Mouse (Mus musculus) liver, embryonic 14.5 days (tissue): ENCODE results near the gene Me3. TPM values are rescaled to one million over a fixed set of nuclear protein-coding genes. Genes with fewer than 3 reads are reported as not detected.
A peak's percentile ranks its signal among the peaks of the same experiment; 100 is the strongest.

ENCODE experiments used
- ATAC-seq: fragments of 200-750 bp; cut with Nextera tagmentation; 2 replicates; pipeline ENCODE4 v1.8.0; 2017; ENCODE audit warnings: moderate number of reproducible peaks, mild to moderate bottlenecking, moderate library complexity; ENCODE audit not compliant: insufficient read depth
- DNase-seq, 3 experiments: peaks; one replicate each; pipeline ENCODE4 v3.0.0-alpha.2; 2012 to 2013; ENCODE audit warnings: low read depth in 3 of 3, low spot score in 3 of 3
- H3K27ac ChIP-seq: fragments of 300-500 bp; sonication (generic); 2 replicates; pipeline ENCODE4 v1.5.1; 2014; ENCODE audit warnings: moderate library complexity, mild to moderate bottlenecking, control low read depth, inconsistent platforms
- H3K27me3 ChIP-seq: fragments of 300-500 bp; sonication (generic); 2 replicates; pipeline ENCODE4 v1.6.1; 2014; ENCODE audit warnings: mild to moderate bottlenecking, low read length, moderate library complexity; ENCODE audit not compliant: control insufficient read depth, insufficient read depth
- H3K36me3 ChIP-seq: fragments of 300-500 bp; sonication (generic); replicated peaks from 2 replicates; pipeline ENCODE4 v1.6.1; 2014; ENCODE audit warnings: low read depth; ENCODE audit not compliant: control insufficient read depth, insufficient read depth
- H3K4me1 ChIP-seq, 2 experiments: fragments of 200-500 bp in 1 of 2; fragments of 300-500 bp in 1 of 2; sonication (generic) in 1 of 2; replicated peaks; 2 replicates each; pipeline ENCODE4 v1.6.1; 2012 to 2014; ENCODE audit warnings: antibody characterized with exemption in 1 of 2, inconsistent platforms in 1 of 2, low read length in 1 of 2; ENCODE audit not compliant: control insufficient read depth in 2 of 2, insufficient read depth in 2 of 2
- H3K4me2 ChIP-seq: fragments of 300-500 bp; sonication (generic); 2 replicates; pipeline ENCODE4 v1.6.1; 2014; ENCODE audit warnings: low read depth, mild to moderate bottlenecking, control low read depth, moderate library complexity
- H3K4me3 ChIP-seq, 2 experiments: fragments of 200-500 bp in 1 of 2; fragments of 300-500 bp in 1 of 2; sonication (generic) in 1 of 2; 2 replicates each; pipeline ENCODE4 v1.5.1; 2012 to 2014; ENCODE audit warnings: low read depth in 2 of 2, low read length in 2 of 2, mild to moderate bottlenecking in 2 of 2, control low read depth in 1 of 2, inconsistent platforms in 1 of 2, moderate library complexity in 1 of 2; ENCODE audit not compliant: insufficient read depth in 1 of 2
- H3K9ac ChIP-seq: fragments of 300-500 bp; sonication (generic); replicated peaks from 2 replicates; pipeline ENCODE4 v1.6.1; 2014; ENCODE audit warnings: mild to moderate bottlenecking, control low read depth, moderate library complexity
- H3K9me3 ChIP-seq: fragments of 300-500 bp; sonication (generic); 2 replicates; pipeline ENCODE4 v1.6.1; 2016; ENCODE audit warnings: low read length, mixed read lengths; ENCODE audit not compliant: control insufficient read depth
- CTCF ChIP-seq: IDR thresholded peaks from 2 replicates; pipeline ENCODE4 v1.5.1; 2016; ENCODE audit warnings: antibody characterized with exemption, low read depth, control low read depth
- EP300 ChIP-seq: IDR thresholded peaks from 2 replicates; pipeline ENCODE4 v1.6.1; 2016; ENCODE audit warnings: antibody characterized with exemption, low read depth
- WGBS: fragments of 180-500 bp; shearing (Covaris S2); extraction: QIAGEN DNeasy Blood & Tissue Kit; methylation state at CpG from one replicate; pipeline ENCODE4 v1.1.7; 2014; ENCODE audit not compliant: insufficient replicate concordance; 5-methylcytosine and 5-hydroxymethylcytosine counted together
- polyA plus RNA-seq, 2 experiments: library from polyadenylated mRNA; depleted of rRNA in 1 of 2; stranded (reverse) in 1 of 2; unstranded in 1 of 2; fragments of >200 nt; fragmentation: Nextera tagmentation in 1 of 2; extraction: Ambion mirVana in 1 of 2; gene quantifications; 2 replicates each; pipeline versions ENCODE4 v1.2.1 to v1.2.3; 2012 to 2014

Me3 gene
- polyA plus RNA-seq, 2 experiments = not detected

GRCm38 (mm10) chr7:89835566-89835965 lies 203.4 kb downstream of the Me3 start:
- Histone ChIP-seq H3K27ac (no peak overlapping the region), H3K4me2 (no peak overlapping the region), H3K4me3 (no peak overlapping the region), H3K4me1 (no peaks in the 10 kb centered on the region), H3K9me3 (no peaks in the 10 kb centered on the region), H3K27me3 (no peaks in the 10 kb centered on the region), H3K9ac (no peak overlapping the region), H3K36me3 (no peaks in the 10 kb centered on the region)
- DNase-seq = no peak
- TF ChIP-seq CTCF (no peak), EP300 (no peak)
- 54% methylated on average over 8 of the region's 8 CpGs for WGBS
- ATAC-seq = no peak

GRCm38 (mm10) chr7:89836676-89837075 lies 204.5 kb downstream of the Me3 start:
- 75% methylated on average over 7 of the region's 7 CpGs for WGBS
- H3K9ac ChIP-seq = no peak overlapping the region
- H3K36me3 ChIP-seq = no peaks in the 10 kb centered on the region
- no peak overlapping the region for H3K4me3 ChIP-seq
- no peaks in the 10 kb centered on the region for H3K27me3 ChIP-seq
- H3K4me2 ChIP-seq = no peak overlapping the region
- TF ChIP-seq CTCF (no peak), EP300 (no peak)
- ATAC-seq (no peak), DNase-seq (no peak)
- no peaks in the 10 kb centered on the region for H3K4me1 ChIP-seq
- no peak overlapping the region for H3K27ac ChIP-seq
- H3K9me3 ChIP-seq = no peaks in the 10 kb centered on the region

GRCm38 (mm10) chr7:89837841-89838240 lies 205.6 kb downstream of the Me3 start:
- no peaks in the 10 kb centered on the region for H3K4me1 ChIP-seq
- DNase-seq (no peak), ATAC-seq (no peak)
- TF ChIP-seq EP300 (no peak), CTCF (no peak)
- H3K4me2 ChIP-seq = no peak overlapping the region
- no peak overlapping the region for H3K4me3 ChIP-seq
- no peaks in the 10 kb centered on the region for H3K36me3 ChIP-seq
- no peak overlapping the region for H3K9ac ChIP-seq
- H3K27me3 ChIP-seq = no peaks in the 10 kb centered on the region
- no peaks in the 10 kb centered on the region for H3K9me3 ChIP-seq
- 32% methylated on average over 4 of the region's 4 CpGs for WGBS
- no peak overlapping the region for H3K27ac ChIP-seq

GRCm38 (mm10) chr7:89839721-89840120 lies 207.5 kb downstream of the Me3 start:
- Histone ChIP-seq H3K27me3 (no peaks in the 10 kb centered on the region), H3K9ac (no peak overlapping the region), H3K4me1 (no peaks in the 10 kb centered on the region), H3K27ac (no peak overlapping the region), H3K9me3 (no peaks in the 10 kb centered on the region), H3K4me3 (no peak overlapping the region), H3K36me3 (no peaks in the 10 kb centered on the region), H3K4me2 (no peak overlapping the region)
- no peak for TF ChIP-seq EP300
- no peak for TF ChIP-seq CTCF
- 53% methylated on average over 8 of the region's 8 CpGs for WGBS
- ATAC-seq (no peak), DNase-seq (no peak)

GRCm38 (mm10) chr7:89841670-89842403 lies 209.6 kb downstream of the Me3 start:
- Histone ChIP-seq H3K27ac (no peak overlapping the region), H3K4me2 (no peak overlapping the region), H3K4me3 (no peak overlapping the region), H3K9ac (no peak overlapping the region), H3K36me3 (no peaks in the 10 kb centered on the region), H3K27me3 (no peaks in the 10 kb centered on the region), H3K4me1 (no peaks in the 10 kb centered on the region), H3K9me3 (no peaks in the 10 kb centered on the region)
- DNase-seq (peak; percentile 37 to 38 (median 38)), ATAC-seq (no peak)
- TF ChIP-seq EP300 (no peak), CTCF (peak; percentile 70)
- 29% methylated on average over 15 of the region's 15 CpGs for WGBS
